Mouse (Mus musculus): ENCODE data around the gene Slc25a28. TPM values are rescaled to one million over a fixed set of nuclear protein-coding genes. Genes with fewer than 3 reads are reported as not detected.

Slc25a28 gene
- polyA plus RNA-seq, 1 experiment = 74.4 TPM

DNA sequence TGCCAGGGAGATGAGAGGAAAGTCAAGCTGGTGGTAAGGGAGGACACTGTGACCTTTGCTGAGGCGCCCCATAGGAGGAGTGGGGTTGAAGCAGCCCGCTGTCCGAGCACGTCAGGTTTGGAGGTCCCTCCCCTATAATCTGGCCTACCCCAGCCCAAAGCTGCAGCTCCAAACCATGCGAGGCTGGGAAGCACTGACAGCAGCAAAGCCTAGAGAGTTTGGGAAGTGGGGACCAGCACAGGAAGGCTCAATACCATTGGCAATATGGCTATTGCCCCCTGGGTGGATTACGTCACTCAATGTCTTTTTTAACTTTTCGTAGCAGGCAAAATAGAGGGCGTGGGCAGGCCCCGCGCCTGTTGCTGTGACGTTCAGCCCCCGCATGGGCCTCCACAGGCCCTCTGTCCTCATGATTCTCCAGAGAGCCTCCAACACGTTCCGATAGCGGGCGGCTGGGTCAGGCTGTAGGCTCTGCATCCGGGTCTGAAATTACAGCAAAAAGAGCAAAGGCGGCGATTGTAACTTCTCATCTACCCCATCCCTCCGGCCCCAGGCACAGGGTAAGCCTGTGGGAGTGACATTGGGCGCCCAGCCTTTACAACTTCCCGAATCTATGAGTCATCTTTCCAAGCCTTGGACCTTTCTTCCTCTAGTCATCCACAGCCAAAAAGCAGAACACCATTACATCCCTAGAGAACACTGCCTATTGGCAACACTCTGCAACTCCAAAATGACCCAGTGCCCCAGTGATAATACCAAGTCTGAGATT, 7.8 kb downstream of the Slc25a28 start:
- TF ChIP-seq CTCF (IDR thresholded peaks at IDR 0.05; ENCODE audit: insufficient read depth, low read length) (no peak), POLR2A (IDR thresholded peaks at IDR 0.05; ENCODE audit: borderline replicate concordance, extremely low read depth, low read depth, low read length) (no peak)
- Histone ChIP-seq H3K4me3 (replicated peaks; ENCODE audit: extremely low read depth, low read depth, low read length) (no peak overlapping the region), H3K4me1 (ENCODE audit: control insufficient read depth, insufficient read depth, low read length) (no peaks in the 10 kb centered on the region)
- DNase-seq = no peak
- 80% methylated on average over 22 of the region's 22 CpGs for WGBS

- WGBS = 64% methylated on average over 12 of the region's 12 CpGs
- Histone ChIP-seq H3K4me3 (replicated peaks; ENCODE audit: extremely low read depth, low read depth, low read length) (no peak overlapping the region), H3K4me1 (ENCODE audit: control insufficient read depth, insufficient read depth, low read length) (no peaks in the 10 kb centered on the region)
- DNase-seq = no peak
- TF ChIP-seq CTCF (IDR thresholded peaks at IDR 0.05; ENCODE audit: insufficient read depth, low read length) (peak; percentile 72), POLR2A (IDR thresholded peaks at IDR 0.05; ENCODE audit: borderline replicate concordance, extremely low read depth, low read depth, low read length) (no peak)
Observed at GRCm38 (mm10) chr19:43665441-43666048, 9.1 kb downstream of the Slc25a28 start.

DNA sequence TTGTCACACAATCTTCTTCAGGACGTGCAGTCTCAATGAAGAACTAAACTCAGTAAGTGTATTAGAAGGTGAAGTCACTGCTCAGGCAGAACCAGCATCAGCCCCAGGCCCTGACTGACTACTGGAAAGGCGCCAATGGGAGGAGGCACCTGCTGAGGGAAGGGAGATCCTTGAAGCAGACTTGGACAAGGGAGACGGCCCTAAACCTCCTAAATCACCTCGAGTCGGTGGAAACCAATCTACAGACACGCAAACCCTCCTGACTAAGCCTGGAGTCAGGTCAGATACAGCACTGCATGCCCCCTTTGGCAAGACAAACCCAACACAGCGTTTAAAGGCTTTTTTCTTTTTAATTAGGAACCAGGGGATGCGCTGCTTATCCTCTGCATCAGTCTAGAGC, 11.2 kb downstream of the Slc25a28 start:
- Histone ChIP-seq H3K4me1 (ENCODE audit: control insufficient read depth, insufficient read depth, low read length) (no peaks in the 10 kb centered on the region), H3K4me3 (replicated peaks; ENCODE audit: extremely low read depth, low read depth, low read length) (no peak overlapping the region)
- DNase-seq = no peak
- no peak for TF ChIP-seq CTCF (IDR thresholded peaks at IDR 0.05; ENCODE audit: insufficient read depth, low read length)
- TF ChIP-seq POLR2A (IDR thresholded peaks at IDR 0.05; ENCODE audit: borderline replicate concordance, extremely low read depth, low read depth, low read length) = no peak
- WGBS = 76% methylated on average over 8 of the region's 8 CpGs

DNA sequence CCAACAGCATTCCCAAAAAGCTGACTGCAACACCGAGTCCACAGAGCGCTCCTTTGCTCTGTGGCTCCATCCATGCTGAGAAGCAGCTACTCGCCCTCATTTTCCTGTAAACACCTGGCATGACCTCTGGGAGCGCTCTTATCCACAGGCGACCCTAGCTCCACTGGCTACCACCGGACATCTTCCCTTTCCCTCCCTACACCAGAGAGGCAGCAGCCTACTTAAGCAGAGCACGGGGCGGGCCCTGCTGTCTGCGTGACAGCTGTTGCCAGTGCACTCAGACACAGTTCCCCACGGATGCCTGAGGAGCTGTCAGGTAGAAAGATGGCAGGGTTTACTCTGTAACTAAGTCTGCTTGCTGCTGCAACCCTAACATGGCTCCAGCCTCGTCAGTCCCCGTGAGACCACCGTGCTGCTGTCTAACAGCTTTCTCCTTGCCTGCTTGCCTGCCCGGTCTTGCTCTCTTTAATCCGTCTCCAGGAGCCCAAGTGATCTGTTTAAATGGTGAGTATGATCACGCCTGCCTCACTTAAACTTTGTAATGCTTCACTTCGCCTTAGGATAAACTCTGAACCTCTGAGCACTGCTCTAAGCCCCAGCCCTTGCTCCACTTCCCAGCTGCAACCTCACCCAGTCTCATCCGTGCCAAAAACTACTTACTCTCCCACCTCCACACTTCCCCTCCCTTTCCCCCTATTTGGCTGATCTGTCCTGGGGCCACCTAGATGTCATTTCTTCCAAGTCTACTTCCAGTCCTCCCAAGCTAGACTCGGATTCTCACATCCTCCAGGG, 12.3 kb downstream of the Slc25a28 start:
- H3K4me3 ChIP-seq (replicated peaks; ENCODE audit: extremely low read depth, low read depth, low read length) = no peak overlapping the region
- TF ChIP-seq POLR2A (IDR thresholded peaks at IDR 0.05; ENCODE audit: borderline replicate concordance, extremely low read depth, low read depth, low read length) (no peak), CTCF (IDR thresholded peaks at IDR 0.05; ENCODE audit: insufficient read depth, low read length) (peak; percentile 24; the same call in 1 of the 2 replicates)
- DNase-seq = no peak
- H3K4me1 ChIP-seq (ENCODE audit: control insufficient read depth, insufficient read depth, low read length) = no peaks in the 10 kb centered on the region
- WGBS = 53% methylated on average over 19 of the region's 19 CpGs

GRCm38 (mm10) chr19:43660774-43661173, 13.9 kb downstream of the Slc25a28 start:
- WGBS = 80% methylated on average over 9 of the region's 9 CpGs
- Histone ChIP-seq H3K4me1 (ENCODE audit: control insufficient read depth, insufficient read depth, low read length) (no peaks in the 10 kb centered on the region), H3K4me3 (replicated peaks; ENCODE audit: extremely low read depth, low read depth, low read length) (no peak overlapping the region)
- TF ChIP-seq CTCF (IDR thresholded peaks at IDR 0.05; ENCODE audit: insufficient read depth, low read length) = no peak
- no peak for TF ChIP-seq POLR2A (IDR thresholded peaks at IDR 0.05; ENCODE audit: borderline replicate concordance, extremely low read depth, low read depth, low read length)
- no peak for DNase-seq

DNA sequence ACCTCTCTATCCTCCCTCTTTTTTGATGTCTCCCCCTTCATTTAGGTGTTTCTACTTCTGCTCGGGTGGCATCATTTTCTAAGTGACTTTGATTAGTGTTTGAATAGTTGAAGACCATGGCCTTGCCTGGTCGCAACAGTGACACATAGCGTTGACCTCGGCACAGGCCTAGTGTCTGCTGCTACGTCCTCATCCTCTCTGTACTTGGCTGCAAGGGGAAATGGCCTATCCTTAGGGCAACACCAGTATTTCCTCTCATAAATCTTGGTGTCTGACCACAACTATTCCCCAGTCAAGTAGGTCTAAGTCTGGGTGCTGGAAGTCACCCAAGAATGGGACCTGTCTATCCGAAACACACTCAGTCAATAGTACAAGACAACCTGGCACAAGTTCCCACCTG, 15.0 kb downstream of the Slc25a28 start:
- TF ChIP-seq POLR2A (IDR thresholded peaks at IDR 0.05; ENCODE audit: borderline replicate concordance, extremely low read depth, low read depth, low read length) (no peak), CTCF (IDR thresholded peaks at IDR 0.05; ENCODE audit: insufficient read depth, low read length) (no peak)
- H3K4me1 ChIP-seq (ENCODE audit: control insufficient read depth, insufficient read depth, low read length) = no peaks in the 10 kb centered on the region
- no peak for DNase-seq
- 53% methylated on average over 6 of the region's 6 CpGs for WGBS
- no peak overlapping the region for H3K4me3 ChIP-seq (replicated peaks; ENCODE audit: extremely low read depth, low read depth, low read length)

- TF ChIP-seq POLR2A (IDR thresholded peaks at IDR 0.05; ENCODE audit: borderline replicate concordance, extremely low read depth, low read depth, low read length) (no peak), CTCF (IDR thresholded peaks at IDR 0.05; ENCODE audit: insufficient read depth, low read length) (peak; percentile 90)
- H3K4me3 ChIP-seq (replicated peaks; ENCODE audit: extremely low read depth, low read depth, low read length) = no peak overlapping the region
- WGBS = 38% methylated on average over 11 of the region's 11 CpGs
- DNase-seq = peak; percentile 42
- H3K4me1 ChIP-seq (ENCODE audit: control insufficient read depth, insufficient read depth, low read length) = no peaks in the 10 kb centered on the region
Observed at GRCm38 (mm10) chr19:43655735-43656492, 18.8 kb downstream of the Slc25a28 start.

DNA sequence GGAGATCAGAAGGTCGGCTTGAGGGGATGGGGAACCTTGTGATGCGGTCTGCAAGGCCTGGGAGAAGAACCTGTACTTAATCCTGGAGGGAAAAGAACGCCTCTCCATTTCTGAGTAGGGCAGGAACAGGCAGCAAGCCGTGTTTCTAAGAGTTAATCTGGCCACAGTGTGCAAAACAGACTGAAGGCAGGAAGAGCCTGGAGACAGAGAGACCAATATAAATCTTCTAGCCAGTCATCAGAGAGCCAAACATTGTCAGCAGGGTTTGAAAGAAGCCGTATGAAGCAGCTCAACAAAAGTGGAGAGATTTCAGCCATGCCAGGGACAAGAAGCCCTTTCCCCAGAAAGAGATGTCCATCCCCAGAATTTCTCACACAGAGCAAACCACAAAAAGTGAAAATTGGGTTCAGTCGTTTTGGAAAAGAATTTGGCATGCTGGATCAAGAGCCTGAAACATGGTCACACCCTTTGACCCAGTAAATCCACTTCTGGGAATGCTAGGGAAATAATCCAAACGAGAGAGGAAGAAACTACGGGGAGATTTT, 23.4 kb downstream of the Slc25a28 start:
- no peak for DNase-seq
- TF ChIP-seq POLR2A (IDR thresholded peaks at IDR 0.05; ENCODE audit: borderline replicate concordance, extremely low read depth, low read depth, low read length) (no peak), CTCF (IDR thresholded peaks at IDR 0.05; ENCODE audit: insufficient read depth, low read length) (no peak)
- H3K4me3 ChIP-seq (replicated peaks; ENCODE audit: extremely low read depth, low read depth, low read length) = no peak overlapping the region
- WGBS = 39% methylated on average over 8 of the region's 8 CpGs
- no peaks in the 10 kb centered on the region for H3K4me1 ChIP-seq (ENCODE audit: control insufficient read depth, insufficient read depth, low read length)

DNA sequence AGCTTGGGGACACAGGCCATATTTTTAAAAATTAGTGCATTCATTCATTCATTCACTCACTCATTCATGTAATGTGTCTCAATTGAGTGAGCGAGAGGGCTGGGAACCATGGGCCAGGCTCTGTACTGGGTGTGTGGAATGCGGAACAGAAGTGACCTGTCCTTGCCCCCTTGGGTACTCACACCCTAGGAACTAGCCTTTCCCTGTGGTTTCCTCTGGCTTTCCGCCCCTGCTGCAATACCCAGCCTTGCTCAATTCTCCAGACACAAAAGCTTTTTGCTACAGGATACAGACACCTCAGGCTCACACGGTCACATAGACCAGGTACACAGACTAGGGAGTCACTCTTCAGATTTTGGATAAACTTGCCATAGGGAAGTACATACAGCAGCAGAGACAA, 26.3 kb downstream of the Slc25a28 start:
- H3K4me1 ChIP-seq (ENCODE audit: control insufficient read depth, insufficient read depth, low read length) = no peaks in the 10 kb centered on the region
- WGBS = 72% methylated on average over 4 of the region's 4 CpGs
- TF ChIP-seq CTCF (IDR thresholded peaks at IDR 0.05; ENCODE audit: insufficient read depth, low read length) (no peak), POLR2A (IDR thresholded peaks at IDR 0.05; ENCODE audit: borderline replicate concordance, extremely low read depth, low read depth, low read length) (no peak)
- DNase-seq = no peak
- no peak overlapping the region for H3K4me3 ChIP-seq (replicated peaks; ENCODE audit: extremely low read depth, low read depth, low read length)
